ENCODE assay signal across 19 mouse cellular contexts in the genomic region with DNA sequence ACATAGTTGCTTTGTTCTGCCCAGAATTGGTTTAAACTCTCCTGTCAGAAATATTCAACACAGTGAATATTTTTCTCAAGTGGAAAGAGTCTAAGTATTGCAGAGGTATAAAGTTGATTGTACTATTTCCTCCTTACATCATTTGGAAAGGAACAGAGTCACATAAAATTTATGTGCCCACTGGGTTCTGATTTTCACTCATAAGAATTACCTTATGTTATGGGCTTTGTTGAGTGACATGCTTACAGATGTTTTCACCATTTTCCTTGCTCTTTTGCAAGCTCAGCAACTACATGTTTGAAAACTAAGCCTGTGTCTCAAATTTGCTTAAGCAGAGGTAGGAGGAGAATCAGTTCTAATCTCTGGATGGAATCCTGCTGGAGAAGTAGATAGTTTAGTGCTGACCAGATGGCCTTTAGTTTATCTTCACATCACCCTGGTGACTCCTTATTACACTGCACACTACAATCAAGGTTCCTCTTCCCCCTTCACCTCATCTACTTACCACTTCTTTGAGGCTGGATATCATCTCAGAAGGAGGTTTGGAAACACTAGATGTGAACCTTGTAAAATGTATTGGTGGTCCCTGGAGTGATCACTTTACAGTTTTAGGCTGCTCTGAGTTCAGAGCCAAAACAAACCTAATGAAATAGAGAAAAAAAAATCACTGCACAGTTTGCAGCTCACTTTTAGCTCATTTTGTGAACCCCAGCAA.
"Had no signal": no experiment of that assay in that cellular context is flagged by ENCODE, and none has a peak within 500 bp of the region (broad histone marks: within the 10 kb centered on the region; RNA-seq: fewer than 3 reads in every experiment).

No protein-coding gene starts in this region.

- H3K4me3 ChIP-seq: midbrain, embryonic 10.5 days; midbrain, embryonic 12.5 days; myocyte; neural tube, embryonic 13.5 days; neural tube, embryonic 15.5 days had no signal

- H3K9me3 ChIP-seq: midbrain, embryonic 12.5 days; neural tube, embryonic 13.5 days; neural tube, embryonic 15.5 days had no signal

- H3K36me3 ChIP-seq: midbrain, embryonic 10.5 days; midbrain, embryonic 12.5 days; neural tube, embryonic 13.5 days; neural tube, embryonic 15.5 days had no signal

- H3K27me3 ChIP-seq: midbrain, embryonic 12.5 days; neural tube, embryonic 13.5 days; neural tube, embryonic 15.5 days had no signal

- DNase-seq: lung, adult 18-20 months; lung, postnatal 10 days; lung, postnatal 4 days; midbrain, embryonic 14.5 days; retina, postnatal 1 day; right cerebral cortex, adult 18-20 months; right cerebral cortex, postnatal 25 days; right cerebral cortex, postnatal 4 days; spleen, adult 18-20 months; thymus, adult 18-20 months; thymus, postnatal 14 days; thymus, postnatal 36 days had no signal

- H3K27ac ChIP-seq: midbrain, embryonic 10.5 days; midbrain, embryonic 12.5 days; neural tube, embryonic 13.5 days; neural tube, embryonic 15.5 days had no signal

- ATAC-seq: midbrain, embryonic 16.5 days had no signal

- H3K9ac ChIP-seq: lung, embryonic 14.5 days; midbrain, embryonic 12.5 days; neural tube, embryonic 13.5 days; neural tube, embryonic 15.5 days had no signal

- H3K4me2 ChIP-seq: lung, embryonic 14.5 days; midbrain, embryonic 12.5 days; neural tube, embryonic 13.5 days; neural tube, embryonic 15.5 days had no signal

- H3K4me1 ChIP-seq: midbrain, embryonic 10.5 days; midbrain, embryonic 12.5 days; neural tube, embryonic 13.5 days; neural tube, embryonic 15.5 days had no signal
